Mouse (Mus musculus): ENCODE measurements around the gene 2310046K23Rik. TPM values are rescaled to one million over a fixed set of nuclear protein-coding genes. Genes with fewer than 3 reads are reported as not detected.

2310046K23Rik gene
- not detected in 2 replicates for polyA plus RNA-seq (2015; fragmentation: Nextera tagmentation; extraction: Ambion mirVana)

DNA sequence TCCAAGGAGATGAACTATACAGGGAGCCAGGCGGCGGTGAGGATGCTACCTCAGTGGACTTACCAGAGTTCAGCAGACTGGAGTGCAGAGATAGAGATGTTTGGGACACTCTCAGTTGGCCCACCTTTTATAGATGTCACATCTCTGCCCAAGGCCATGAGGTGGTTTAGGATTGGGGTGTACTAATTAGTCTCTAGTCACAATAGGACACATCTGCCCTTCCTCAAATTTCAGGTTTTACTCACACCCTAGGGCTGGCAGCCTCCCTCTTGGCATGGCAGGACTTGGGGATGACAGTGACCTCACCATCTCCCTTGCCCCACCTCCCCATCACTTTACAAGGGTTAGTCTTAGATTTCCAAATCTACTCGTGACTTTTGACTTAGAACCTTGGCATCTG, at the start of gene 2310046K23Rik:
Gene 2310046K23Rik (minus strand): TSS at position 101 of the 400 bp plus-strand sequence.
- ATAC-seq (ENCODE audit: insufficient read depth, low FRiP score, low read depth), result no peak
- no peaks in the 10 kb centered on the region for H3K27me3 ChIP-seq (replicated peaks)
- no peaks in the 10 kb centered on the region for H3K36me3 ChIP-seq
- no peak within 1 kb of the TSS for H3K27ac ChIP-seq
- no peak within 1 kb of the TSS for H3K4me2 ChIP-seq
- no peak within 1 kb of the TSS for H3K9ac ChIP-seq
- no peak within 1 kb of the TSS for H3K4me3 ChIP-seq (replicated peaks)
- H3K9me3 ChIP-seq, result no peaks in the 10 kb centered on the region
- WGBS, result 73% methylated on average over 3 of the region's 3 CpGs
- no peaks in the 10 kb centered on the region for H3K4me1 ChIP-seq

DNA sequence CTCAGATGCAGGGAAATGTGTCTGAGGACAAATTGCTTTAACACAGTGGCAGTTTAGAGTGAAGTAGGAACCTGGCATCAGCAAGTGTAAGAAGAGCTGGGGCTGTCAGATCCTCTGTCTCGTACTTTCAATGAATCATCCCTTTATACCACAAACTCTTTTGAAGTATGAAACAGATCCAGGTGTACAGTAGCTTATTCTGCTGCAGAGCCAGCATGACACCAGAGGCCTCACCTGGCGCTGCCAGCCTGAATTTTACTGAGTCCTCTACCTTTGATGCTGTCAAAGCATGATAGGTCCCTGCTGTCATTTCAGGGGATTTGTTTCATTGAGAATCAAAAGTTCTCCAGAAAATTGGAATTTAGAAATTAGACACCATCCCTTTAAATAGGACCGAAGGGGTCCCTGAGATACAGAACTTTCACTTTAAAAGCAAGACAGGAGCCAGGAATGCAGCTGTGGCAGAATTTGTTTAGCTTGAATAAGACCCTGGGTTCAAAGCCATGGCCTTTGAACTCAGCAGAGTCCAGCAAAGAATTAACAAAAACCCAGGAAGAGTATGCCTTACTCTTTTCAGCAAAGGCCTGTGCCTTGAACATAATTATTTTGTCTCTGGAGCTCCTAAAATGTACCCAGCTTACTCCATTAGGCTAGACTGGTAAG, 49.0 kb upstream of the 2310046K23Rik start:
- no peaks in the 10 kb centered on the region for H3K4me1 ChIP-seq
- no peak overlapping the region for H3K9ac ChIP-seq
- no peaks in the 10 kb centered on the region for H3K9me3 ChIP-seq
- WGBS, result 52% methylated on average over 3 of the region's 3 CpGs
- no peaks in the 10 kb centered on the region for H3K36me3 ChIP-seq
- no peaks in the 10 kb centered on the region for H3K27me3 ChIP-seq (replicated peaks)
- no peak for ATAC-seq (ENCODE audit: insufficient read depth, low FRiP score, low read depth)
- no peak overlapping the region for H3K4me3 ChIP-seq (replicated peaks)
- H3K4me2 ChIP-seq, result no peak overlapping the region
- H3K27ac ChIP-seq, result no peak overlapping the region

DNA sequence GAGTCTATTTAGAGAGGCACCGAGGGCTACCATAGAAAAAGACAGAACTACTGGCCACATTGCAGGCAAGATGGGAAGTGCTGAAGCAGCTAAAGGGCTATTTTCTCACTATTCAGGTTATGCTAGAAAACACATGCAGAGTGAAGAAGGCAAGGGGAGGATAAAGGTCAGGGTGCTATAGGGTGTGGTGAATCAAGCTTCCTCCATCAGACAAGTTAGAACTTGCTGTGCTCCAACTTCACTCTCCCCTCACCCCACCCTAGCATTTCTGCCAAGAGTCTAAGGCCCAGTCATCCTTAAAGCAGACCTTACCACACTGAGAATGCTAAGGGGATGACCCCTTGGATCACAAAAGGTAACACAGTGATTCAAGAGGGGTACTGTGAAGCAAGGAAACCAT, 45.2 kb upstream of the 2310046K23Rik start:
- Histone ChIP-seq H3K36me3 (no peaks in the 10 kb centered on the region), H3K4me3 (replicated peaks) (no peak overlapping the region), H3K9ac (no peak overlapping the region), H3K4me1 (no peaks in the 10 kb centered on the region), H3K27ac (peak overlapping the region; percentile 36; the same call in 1 of the 2 replicates), H3K9me3 (no peaks in the 10 kb centered on the region), H3K4me2 (no peak overlapping the region), H3K27me3 (replicated peaks) (no peaks in the 10 kb centered on the region)
- 60% methylated on average over 1 of the region's 1 CpGs for WGBS
- ATAC-seq (ENCODE audit: insufficient read depth, low FRiP score, low read depth), result peak; percentile 39; the same call in 1 of the 2 replicates

DNA sequence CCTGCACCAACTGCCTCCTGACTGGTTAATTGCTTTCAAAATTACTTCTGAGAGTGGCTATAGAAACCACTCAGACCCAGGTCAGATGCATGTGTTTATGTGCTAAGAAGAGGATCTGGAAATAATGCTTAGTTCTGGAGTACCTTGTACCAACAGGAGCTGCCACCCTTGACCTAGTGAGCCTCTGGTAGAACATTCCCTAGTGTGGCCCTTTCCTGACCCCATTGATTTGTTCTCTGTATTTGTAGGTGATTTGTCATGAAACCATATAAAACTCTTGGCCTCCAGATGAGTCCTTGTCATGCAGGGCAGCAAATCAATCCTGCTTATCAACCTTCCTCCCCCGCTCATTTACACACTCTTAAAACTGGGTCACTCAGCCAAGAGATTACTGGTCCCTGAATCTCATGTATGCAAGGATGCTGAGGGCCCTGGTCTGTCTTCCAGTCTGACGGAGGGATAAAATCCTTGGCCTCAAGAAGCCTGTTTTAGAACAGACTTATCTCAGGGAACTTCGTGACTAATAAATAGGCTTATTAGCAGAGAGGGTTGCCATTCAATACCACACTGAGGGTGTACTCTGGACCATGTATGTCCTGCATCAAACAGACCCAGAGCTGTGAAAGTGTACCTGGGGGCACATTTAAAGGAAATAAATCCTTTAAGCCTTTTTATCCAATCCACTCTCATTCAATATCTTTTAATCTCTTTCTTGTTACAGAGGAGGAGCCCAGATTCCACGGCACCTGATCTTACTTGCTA, 44.5 kb upstream of the 2310046K23Rik start:
- WGBS, result 43% methylated on average over 4 of the region's 4 CpGs
- ATAC-seq (ENCODE audit: insufficient read depth, low FRiP score, low read depth), result no peak
- Histone ChIP-seq H3K27me3 (replicated peaks) (no peaks in the 10 kb centered on the region), H3K36me3 (no peaks in the 10 kb centered on the region), H3K9ac (no peak overlapping the region), H3K4me1 (no peaks in the 10 kb centered on the region), H3K4me2 (no peak overlapping the region), H3K4me3 (replicated peaks) (no peak overlapping the region), H3K27ac (peak overlapping the region; percentile 36; the same call in 1 of the 2 replicates), H3K9me3 (no peaks in the 10 kb centered on the region)

DNA sequence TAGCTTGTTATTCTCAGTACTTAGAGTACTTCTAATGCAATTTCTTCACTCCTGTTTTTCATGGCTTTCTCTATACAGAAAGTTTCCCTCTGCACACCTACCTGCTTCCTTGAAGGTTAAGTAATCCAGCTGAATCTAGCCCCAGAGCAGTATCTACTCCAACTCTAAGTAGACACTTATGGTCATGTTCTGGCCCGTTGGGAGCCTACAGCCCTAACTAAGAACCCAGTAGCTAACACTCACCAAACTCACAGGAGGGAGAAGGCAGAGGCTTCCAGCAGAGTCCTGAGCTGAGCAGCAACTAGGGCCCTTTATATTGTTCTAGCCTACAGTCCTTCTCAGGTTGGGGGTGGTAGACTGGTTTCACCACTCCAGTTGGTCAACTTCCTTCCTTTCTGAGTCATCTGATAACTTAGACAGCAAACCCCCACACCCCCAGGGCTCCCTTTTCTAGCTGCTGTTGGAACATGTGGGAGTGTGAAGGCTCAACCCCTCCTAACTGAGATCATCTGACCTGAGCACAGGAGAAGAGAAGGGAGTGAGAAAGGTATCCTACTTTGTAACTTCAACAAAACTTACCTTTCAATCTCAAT, 39.2 kb upstream of the 2310046K23Rik start, which contains the start of gene Ivl:
Gene Ivl (minus strand): TSS at position 287 of the 593 bp plus-strand sequence.
- H3K27ac ChIP-seq, result no peak within 1 kb of the TSS
- H3K4me3 ChIP-seq (replicated peaks), result no peak within 1 kb of the TSS
- H3K9ac ChIP-seq, result no peak within 1 kb of the TSS
- WGBS, result 55% methylated on average over 1 of the region's 1 CpGs
- no peak; the same call in 1 of the 2 replicates for ATAC-seq (ENCODE audit: insufficient read depth, low FRiP score, low read depth)
- no peak within 1 kb of the TSS for H3K4me2 ChIP-seq
- no peaks in the 10 kb centered on the region for H3K27me3 ChIP-seq (replicated peaks)
- H3K36me3 ChIP-seq, result no peaks in the 10 kb centered on the region
- no peaks in the 10 kb centered on the region for H3K4me1 ChIP-seq
- no peaks in the 10 kb centered on the region for H3K9me3 ChIP-seq

DNA sequence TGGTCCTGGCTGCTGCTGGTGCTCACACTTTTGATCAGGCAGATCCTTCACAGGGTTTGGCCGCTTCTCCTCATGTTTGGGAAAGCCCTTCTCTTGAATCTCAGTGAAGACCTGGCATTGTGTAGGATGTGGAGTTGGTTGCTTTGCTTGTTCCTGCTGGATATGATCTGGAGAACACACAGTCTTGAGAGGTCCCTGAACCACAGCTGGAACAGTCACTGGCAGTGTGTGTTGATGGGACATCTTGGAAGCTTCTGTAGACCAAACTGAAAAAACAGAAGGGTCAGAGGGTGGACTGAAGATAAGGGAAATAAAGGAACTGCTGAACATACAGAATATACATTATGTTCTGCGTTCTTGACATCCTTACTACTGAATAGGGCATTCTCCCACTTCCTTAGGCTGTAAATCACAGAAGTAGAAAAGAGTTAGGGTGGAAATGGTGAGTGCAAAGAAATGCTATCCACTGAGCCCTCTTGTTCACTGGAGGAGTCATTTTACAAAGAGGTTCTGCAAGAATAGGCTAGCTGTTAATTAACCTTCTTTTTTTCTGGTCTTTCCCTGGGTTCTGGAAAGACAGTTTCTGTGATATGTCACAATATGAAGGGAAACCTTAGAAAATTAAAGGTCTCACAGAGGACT, 38.3 kb upstream of the 2310046K23Rik start:
- Histone ChIP-seq H3K27me3 (replicated peaks) (no peaks in the 10 kb centered on the region), H3K4me1 (no peaks in the 10 kb centered on the region), H3K9ac (no peak overlapping the region), H3K4me2 (no peak overlapping the region), H3K27ac (no peak overlapping the region), H3K9me3 (no peaks in the 10 kb centered on the region), H3K4me3 (replicated peaks) (no peak overlapping the region), H3K36me3 (no peaks in the 10 kb centered on the region)
- ATAC-seq (ENCODE audit: insufficient read depth, low FRiP score, low read depth), result no peak
- WGBS, result 57% methylated on average over 2 of the region's 2 CpGs

DNA sequence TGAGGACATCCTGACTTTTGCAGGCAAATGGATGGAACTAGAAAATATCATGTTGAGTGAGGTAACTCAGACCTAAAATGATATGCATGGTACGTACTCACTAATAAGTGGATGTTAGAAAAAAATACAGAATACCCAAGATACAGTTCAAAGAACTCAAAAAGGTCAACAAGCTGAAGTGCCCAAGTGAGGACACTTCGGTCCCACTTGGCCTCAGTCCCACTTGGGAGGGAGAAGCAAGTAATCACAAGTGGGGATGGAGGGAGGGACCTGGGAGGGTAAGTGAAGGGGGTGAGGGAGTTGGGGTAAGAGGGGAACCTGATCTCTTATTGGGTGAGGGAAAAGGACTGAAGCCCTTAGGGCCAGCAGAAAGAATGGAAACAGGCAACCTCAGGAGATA, 34.4 kb upstream of the 2310046K23Rik start:
- H3K36me3 ChIP-seq, result no peaks in the 10 kb centered on the region
- H3K9me3 ChIP-seq, result no peaks in the 10 kb centered on the region
- H3K4me3 ChIP-seq (replicated peaks), result no peak overlapping the region
- H3K4me2 ChIP-seq, result no peak overlapping the region
- H3K4me1 ChIP-seq, result no peaks in the 10 kb centered on the region
- ATAC-seq (ENCODE audit: insufficient read depth, low FRiP score, low read depth), result no peak
- H3K27me3 ChIP-seq (replicated peaks), result no peaks in the 10 kb centered on the region
- no peak overlapping the region for H3K27ac ChIP-seq
- 91% methylated on average over 2 of the region's 2 CpGs for WGBS
- no peak overlapping the region for H3K9ac ChIP-seq

DNA sequence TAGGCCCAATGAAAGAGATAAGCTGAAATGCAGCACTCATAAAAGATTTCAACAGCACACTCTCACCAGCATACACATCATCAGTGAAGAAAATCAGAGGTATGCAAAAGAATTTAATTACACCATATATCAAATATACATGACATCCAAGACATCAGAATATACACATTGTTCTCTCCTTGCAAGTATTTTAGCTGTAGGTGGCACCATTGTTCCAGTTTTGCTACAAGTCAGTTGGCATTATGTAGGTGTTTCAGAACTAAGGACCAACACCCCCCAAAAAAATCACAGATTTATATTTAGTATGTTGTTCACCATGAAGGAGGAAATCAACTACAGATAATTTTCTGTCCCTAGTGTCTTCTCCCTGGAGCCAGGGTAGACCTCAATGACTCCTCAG, 31.1 kb upstream of the 2310046K23Rik start:
- Histone ChIP-seq H3K9me3 (no peaks in the 10 kb centered on the region), H3K4me1 (no peaks in the 10 kb centered on the region), H3K27ac (no peak overlapping the region), H3K36me3 (no peaks in the 10 kb centered on the region), H3K4me3 (replicated peaks) (no peak overlapping the region), H3K9ac (no peak overlapping the region), H3K4me2 (no peak overlapping the region), H3K27me3 (replicated peaks) (no peaks in the 10 kb centered on the region)
- ATAC-seq (ENCODE audit: insufficient read depth, low FRiP score, low read depth), result no peak

DNA sequence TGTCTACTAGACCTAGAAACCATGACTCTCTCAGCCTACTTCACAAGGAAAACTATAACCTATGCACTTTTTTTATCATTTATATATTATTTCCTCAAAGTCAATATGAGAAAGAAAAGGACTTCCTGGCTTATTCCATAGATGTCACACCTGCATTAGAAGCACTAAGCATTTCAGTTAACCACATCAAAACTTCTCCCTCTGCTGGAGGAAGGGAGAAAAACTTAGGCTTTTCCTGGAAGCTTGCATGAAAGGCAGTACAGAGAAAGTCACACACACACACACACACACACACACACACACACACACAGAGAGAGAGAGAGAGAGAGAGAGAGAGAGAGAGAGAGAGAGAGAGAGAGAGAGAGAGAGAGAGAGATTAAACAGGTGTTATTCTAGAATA, 22.0 kb downstream of the 2310046K23Rik start:
- Histone ChIP-seq H3K9me3 (no peaks in the 10 kb centered on the region), H3K4me2 (no peak overlapping the region), H3K36me3 (no peaks in the 10 kb centered on the region), H3K4me1 (no peaks in the 10 kb centered on the region), H3K27me3 (replicated peaks) (no peaks in the 10 kb centered on the region), H3K9ac (no peak overlapping the region), H3K27ac (no peak overlapping the region), H3K4me3 (replicated peaks) (no peak overlapping the region)
- no peak for ATAC-seq (ENCODE audit: insufficient read depth, low FRiP score, low read depth)

DNA sequence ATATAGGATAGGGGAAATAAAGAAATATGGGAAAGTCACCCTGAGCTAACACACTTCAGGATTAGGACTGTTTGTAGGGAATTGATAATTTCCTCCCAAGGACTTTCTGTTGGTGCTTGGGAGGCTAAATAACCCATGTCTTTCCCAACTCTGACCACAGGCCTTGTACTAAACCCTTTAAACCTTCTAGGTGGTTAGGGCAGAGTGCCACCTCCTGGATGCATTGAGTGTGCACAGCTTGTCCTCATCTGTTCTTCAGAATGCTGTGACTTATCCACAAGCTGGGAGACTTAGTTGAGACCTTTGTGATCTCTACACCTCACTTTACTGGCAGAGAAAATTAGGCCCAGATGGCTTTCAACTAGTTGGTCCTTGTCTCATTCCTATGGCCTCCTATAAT, 23.5 kb downstream of the 2310046K23Rik start:
- no peaks in the 10 kb centered on the region for H3K4me1 ChIP-seq
- H3K4me2 ChIP-seq, result no peak overlapping the region
- H3K9ac ChIP-seq, result no peak overlapping the region
- no peaks in the 10 kb centered on the region for H3K9me3 ChIP-seq
- no peak overlapping the region for H3K27ac ChIP-seq
- H3K4me3 ChIP-seq (replicated peaks), result no peak overlapping the region
- H3K36me3 ChIP-seq, result no peaks in the 10 kb centered on the region
- ATAC-seq (ENCODE audit: insufficient read depth, low FRiP score, low read depth), result 0 out of 2 replicates have a peak, but pooled peaks have one; percentile 39
- H3K27me3 ChIP-seq (replicated peaks), result no peaks in the 10 kb centered on the region

DNA sequence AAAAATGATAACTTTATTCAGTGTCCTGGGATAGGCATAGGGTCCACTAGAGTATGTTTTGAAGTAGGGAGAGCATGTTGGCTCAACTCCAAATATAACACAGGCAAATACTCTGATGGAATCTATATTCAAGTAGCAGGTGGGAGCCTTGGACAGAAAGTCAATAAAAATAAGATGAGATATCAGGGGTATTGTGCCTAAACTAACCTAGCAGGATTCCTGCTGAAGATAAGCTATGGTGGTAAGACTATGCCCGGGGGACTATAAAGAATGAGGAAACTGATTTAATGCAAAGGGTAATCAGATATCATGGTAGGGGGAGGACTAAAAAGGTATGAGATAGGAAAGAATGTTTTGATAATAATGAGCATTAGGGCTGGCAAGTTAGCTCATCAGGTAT, 26.1 kb downstream of the 2310046K23Rik start:
- no peaks in the 10 kb centered on the region for H3K36me3 ChIP-seq
- no peaks in the 10 kb centered on the region for H3K4me1 ChIP-seq
- no peaks in the 10 kb centered on the region for H3K27me3 ChIP-seq (replicated peaks)
- H3K4me2 ChIP-seq, result no peak overlapping the region
- ATAC-seq (ENCODE audit: insufficient read depth, low FRiP score, low read depth), result peak; percentile 56
- H3K27ac ChIP-seq, result no peak overlapping the region
- no peak overlapping the region for H3K4me3 ChIP-seq (replicated peaks)
- WGBS, result 58% methylated on average over 1 of the region's 1 CpGs
- no peaks in the 10 kb centered on the region for H3K9me3 ChIP-seq
- no peak overlapping the region for H3K9ac ChIP-seq

DNA sequence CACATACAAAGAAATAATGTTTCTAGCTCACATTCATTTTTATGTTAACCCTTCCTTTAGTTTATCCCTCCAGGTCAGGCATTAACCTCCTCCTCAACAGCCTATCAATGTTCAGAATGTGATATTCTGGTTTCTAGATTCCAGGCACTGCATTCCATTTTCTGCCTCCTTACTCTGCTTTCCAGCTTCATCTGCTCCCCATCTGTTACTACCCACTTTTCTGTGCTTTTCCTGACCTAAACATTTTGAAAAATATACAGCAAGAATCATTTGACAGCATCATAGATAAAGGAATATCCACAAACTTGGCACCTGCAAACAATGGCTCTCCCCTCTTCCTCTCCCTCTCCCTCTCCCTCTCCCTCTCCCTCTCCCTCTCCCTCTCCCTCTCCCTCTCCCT, 30.8 kb downstream of the 2310046K23Rik start:
- H3K4me1 ChIP-seq, result no peaks in the 10 kb centered on the region
- H3K4me2 ChIP-seq, result no peak overlapping the region
- no peak overlapping the region for H3K9ac ChIP-seq
- no peaks in the 10 kb centered on the region for H3K36me3 ChIP-seq
- H3K27ac ChIP-seq, result no peak overlapping the region
- no peak overlapping the region for H3K4me3 ChIP-seq (replicated peaks)
- no peaks in the 10 kb centered on the region for H3K9me3 ChIP-seq
- no peaks in the 10 kb centered on the region for H3K27me3 ChIP-seq (replicated peaks)
- no peak for ATAC-seq (ENCODE audit: insufficient read depth, low FRiP score, low read depth)

Measured in stomach, embryonic 15.5 days (tissue).